Mouse (Mus musculus): ENCODE measurements around the gene Dmrt1. TPM values are rescaled to one million over a fixed set of nuclear protein-coding genes. Genes with fewer than 3 reads are reported as not detected.

The Dmrt1 gene
- total RNA-seq (2023) = not detected

GRCm38 (mm10) chr19:25505360-25506196 lies at the start of gene Dmrt1:
Gene Dmrt1, plus strand, starts transcription at chr19:25505618.

GRCm38 (mm10) chr19:25610015-25610410 lies 104.6 kb downstream of the Dmrt1 start, which contains the start of gene Dmrt3:
Gene Dmrt3, plus strand, starts transcription at chr19:25610301.

Other genes with a start within 250 kb of the Dmrt1 start
- gene Dmrt3, start 104.7 kb downstream of the Dmrt1 start, total RNA-seq (2023) = not detected
- gene Dmrt2, start 166.8 kb downstream of the Dmrt1 start, total RNA-seq (2023) = not detected